Mouse (Mus musculus) CH12.LX (cell line): ENCODE data around the gene Slc15a5. TPM values are rescaled to one million over a fixed set of nuclear protein-coding genes. Genes with fewer than 3 reads are reported as not detected.

Experiments
- DNase-seq: peaks from one replicate; pipeline ENCODE4 v3.0.0-alpha.2; 2013; ENCODE audit errors: extremely low read depth
- H3K27ac ChIP-seq: 2 replicates; pipeline ENCODE4 v1.5.1; 2012; ENCODE audit warnings: low read depth, mild to moderate bottlenecking, control low read depth, moderate library complexity; ENCODE audit not compliant: insufficient read depth
- H3K27me3 ChIP-seq: replicated peaks from 2 replicates; pipeline ENCODE3; 2012; ENCODE audit warnings: inconsistent platforms
- H3K36me3 ChIP-seq, 2 experiments: replicated peaks in 1 of 2; 2 replicates each; pipeline versions ENCODE3 to v1.6.1; 2012; ENCODE audit warnings: inconsistent platforms in 1 of 2, low read length in 1 of 2, mild to moderate bottlenecking in 1 of 2, mixed read lengths in 1 of 2, moderate library complexity in 1 of 2; ENCODE audit not compliant: control insufficient read depth in 1 of 2, insufficient read depth in 1 of 2
- H3K4me1 ChIP-seq, 2 experiments: 2 replicates each; pipeline ENCODE4 v1.6.1; 2012; ENCODE audit warnings: inconsistent platforms in 1 of 2, moderate library complexity in 1 of 2; ENCODE audit not compliant: insufficient read depth in 2 of 2, control insufficient read depth in 1 of 2
- H3K4me2 ChIP-seq: 2 replicates; pipeline ENCODE4 v1.6.1; 2012; ENCODE audit warnings: low read depth, mild to moderate bottlenecking, control low read depth; ENCODE audit not compliant: poor library complexity, insufficient read depth, severe bottlenecking
- H3K4me3 ChIP-seq, 3 experiments: fragments of 150-350 bp in 1 of 3; sonication (generic) in 1 of 3; replicated peaks in 1 of 3; 2 replicates each; pipeline versions ENCODE3 to v1.5.1; 2011 to 2012; ENCODE audit warnings: low read depth in 2 of 3, low read length in 2 of 3, mild to moderate bottlenecking in 2 of 3, moderate library complexity in 2 of 3, control low read depth in 1 of 3, improper control_type of control experiment in 1 of 3, inconsistent platforms in 1 of 3, mixed read lengths in 1 of 3; ENCODE audit not compliant: poor library complexity in 1 of 3
- H3K79me2 ChIP-seq: replicated peaks from 2 replicates; pipeline ENCODE4 v1.6.1; 2012; ENCODE audit warnings: mild to moderate bottlenecking, moderate library complexity; ENCODE audit not compliant: control insufficient read depth, poor library complexity, insufficient read depth, severe bottlenecking; ENCODE audit errors: extremely low read depth
- H3K9ac ChIP-seq: 2 replicates; pipeline ENCODE4 v1.6.1; 2012; ENCODE audit warnings: low read depth, mild to moderate bottlenecking, control low read depth, moderate library complexity; ENCODE audit not compliant: insufficient read depth
- H3K9me3 ChIP-seq: replicated peaks from 2 replicates; pipeline ENCODE3; 2012; ENCODE audit warnings: low read length, inconsistent platforms, mixed read lengths
- BHLHE40 ChIP-seq: IDR thresholded peaks from 2 replicates; pipeline ENCODE4 v1.6.1; 2011; ENCODE audit warnings: mild to moderate bottlenecking, low read depth, low read length, improper control_type of control experiment
- E2F4 ChIP-seq: IDR thresholded peaks from 2 replicates; pipeline ENCODE4 v1.6.1; 2011; ENCODE audit warnings: low read depth, low read length, improper control_type of control experiment; ENCODE audit not compliant: insufficient replicate concordance
- ELF1 ChIP-seq: IDR thresholded peaks from 2 replicates; pipeline ENCODE4 v1.6.1; 2014; ENCODE audit warnings: low read depth, mild to moderate bottlenecking, inconsistent platforms, low read length, improper control_type of control experiment
- ETS1 ChIP-seq: conservative IDR thresholded peaks from 2 replicates; pipeline ENCODE4 v1.6.1; 2012; ENCODE audit warnings: low read depth, mild to moderate bottlenecking, inconsistent platforms, low read length, improper control_type of control experiment, moderate library complexity
- HCFC1 ChIP-seq: IDR thresholded peaks from 2 replicates; pipeline ENCODE4 v1.6.1; 2012; ENCODE audit warnings: low read depth, mild to moderate bottlenecking, inconsistent platforms, low read length, improper control_type of control experiment
- IRF4 ChIP-seq: IDR thresholded peaks from 2 replicates; pipeline ENCODE4 v1.6.1; 2014; ENCODE audit warnings: low read depth, mild to moderate bottlenecking, inconsistent platforms, low read length, improper control_type of control experiment
- MAFK ChIP-seq: IDR thresholded peaks from 2 replicates; pipeline ENCODE4 v1.6.1; 2011; ENCODE audit warnings: low read length, improper control_type of control experiment; ENCODE audit not compliant: insufficient replicate concordance
- MAZ ChIP-seq: IDR thresholded peaks from 2 replicates; pipeline ENCODE4 v1.6.1; 2012; ENCODE audit warnings: low read depth, mild to moderate bottlenecking, inconsistent platforms, low read length, improper control_type of control experiment, moderate library complexity
- PAX5 ChIP-seq: IDR thresholded peaks from 2 replicates; pipeline ENCODE4 v1.6.1; 2012; ENCODE audit warnings: low read length, inconsistent platforms, mixed read lengths
- POLR2A ChIP-seq: IDR thresholded peaks from 2 replicates; pipeline ENCODE4 v1.6.1; 2011; ENCODE audit warnings: low read depth, mild to moderate bottlenecking, improper control_type of control experiment, low read length
- RAD21 ChIP-seq: IDR thresholded peaks from 2 replicates; pipeline ENCODE4 v1.6.1; 2011; ENCODE audit warnings: low read depth, mild to moderate bottlenecking, low read length, improper control_type of control experiment, moderate library complexity
- RCOR1 ChIP-seq: conservative IDR thresholded peaks from 2 replicates; pipeline ENCODE4 v1.6.1; 2012; ENCODE audit warnings: low read depth, mild to moderate bottlenecking, inconsistent platforms, low read length, improper control_type of control experiment
- TBP ChIP-seq: conservative IDR thresholded peaks from 2 replicates; pipeline ENCODE4 v1.6.1; 2011; ENCODE audit warnings: low read depth, low read length, improper control_type of control experiment
- USF1 ChIP-seq: IDR thresholded peaks from 2 replicates; pipeline ENCODE4 v1.6.1; 2014; ENCODE audit warnings: low read depth, mild to moderate bottlenecking, inconsistent platforms, low read length, improper control_type of control experiment
- ZC3H11A ChIP-seq: IDR thresholded peaks from 2 replicates; pipeline ENCODE4 v1.6.1; 2012; ENCODE audit warnings: low read depth, mild to moderate bottlenecking, inconsistent platforms, low read length, improper control_type of control experiment
- ZMIZ1 ChIP-seq: IDR thresholded peaks from 2 replicates; pipeline ENCODE4 v1.6.1; 2012; ENCODE audit warnings: low read depth, mild to moderate bottlenecking, inconsistent platforms, low read length, improper control_type of control experiment
- ZNF384 ChIP-seq: IDR thresholded peaks from 2 replicates; pipeline ENCODE4 v1.6.1; 2012; ENCODE audit warnings: low read depth, low read length, improper control_type of control experiment, inconsistent platforms
- dilution Hi-C: fragments of 300-500 bp; cut with MboI; formaldehyde crosslinking; loops from 2 replicates; pipeline ENCODE4 v1.14.3; 2020; ENCODE audit warnings: low sequenced_read_pairs; ENCODE audit not compliant: extremely low pct_unique_long_range_greater_than_20kb, extremely low pct_ligation_motif_present
- in situ Hi-C: fragments of 300-500 bp; cut with MboI; formaldehyde crosslinking; loops from 3 replicates; pipeline ENCODE4 v1.14.3; 2019; ENCODE audit warnings: low sequenced_read_pairs, low pct_ligation_motif_present, low pct_unique_long_range_greater_than_20kb, mixed read lengths
- polyA plus RNA-seq: library from polyadenylated mRNA; unstranded; fragments of >175 nt; gene quantifications from 2 replicates; pipeline ENCODE4 v1.2.1, GENCODE M21; 2012; ENCODE audit warnings: low read depth; ENCODE audit not compliant: insufficient read length
- total RNA-seq, 2 experiments: library from RNA; depleted of rRNA; stranded (reverse); fragments of 300-350 nt in 1 of 2; fragments of >200 nt in 1 of 2; gene quantifications; 2 replicates each; pipeline ENCODE4 v1.2.3; 2012 to 2014

Slc15a5 gene
- total and polyA plus RNA-seq, 3 experiments: not detected

GRCm38 (mm10) chr6:137980413-137980812 is 99.3 kb downstream of the Slc15a5 start:
- Histone ChIP-seq H3K36me3 (no peaks in the 10 kb centered on the region), H3K27me3 (no peaks in the 10 kb centered on the region), H3K4me3 (no peak overlapping the region), H3K9ac (no peak overlapping the region), H3K9me3 (peaks cover 57% of the 10 kb centered on the region), H3K27ac (no peak overlapping the region), H3K4me1 (no peaks in the 10 kb centered on the region), H3K79me2 (no peaks in the 10 kb centered on the region), H3K4me2 (no peak overlapping the region)
- no peak for DNase-seq
- dilution Hi-C loops: no loop called here
- TF ChIP-seq ZC3H11A: no peak
- no peak for TF ChIP-seq HCFC1
- no peak for TF ChIP-seq USF1
- TF ChIP-seq MAZ: no peak
- TF ChIP-seq ELF1: no peak
- no peak for TF ChIP-seq ZNF384
- TF ChIP-seq MAFK: no peak
- TF ChIP-seq RAD21: no peak
- TF ChIP-seq TBP: no peak
- TF ChIP-seq RCOR1: no peak
- TF ChIP-seq ETS1: no peak
- TF ChIP-seq BHLHE40: no peak
- in situ Hi-C loops: no loop called here

- H3K4me1 ChIP-seq: no peaks in the 10 kb centered on the region
- dilution Hi-C loops: no loop called here
Observed at GRCm38 (mm10) chr6:137979802-137980201, 99.9 kb downstream of the Slc15a5 start.

GRCm38 (mm10) chr6:137976021-137976420 is 103.7 kb downstream of the Slc15a5 start:
- H3K27ac ChIP-seq: no peak overlapping the region
- H3K4me1 ChIP-seq: no peaks in the 10 kb centered on the region
- H3K36me3 ChIP-seq: no peaks in the 10 kb centered on the region
- dilution Hi-C loops (no loop called here), in situ Hi-C loops (no loop called here)
- no peak overlapping the region for H3K4me2 ChIP-seq
- no peak for TF ChIP-seq BHLHE40
- TF ChIP-seq ZMIZ1: no peak
- no peak for TF ChIP-seq PAX5
- TF ChIP-seq POLR2A: no peak
- TF ChIP-seq E2F4: no peak
- no peak for TF ChIP-seq TBP
- TF ChIP-seq ETS1: no peak
- no peak overlapping the region for H3K9ac ChIP-seq
- peaks cover 55% of the 10 kb centered on the region for H3K9me3 ChIP-seq
- no peak overlapping the region for H3K4me3 ChIP-seq
- no peaks in the 10 kb centered on the region for H3K27me3 ChIP-seq
- DNase-seq: no peak
- no peaks in the 10 kb centered on the region for H3K79me2 ChIP-seq

More at GRCm38 (mm10) chr6:137979802-137980201, 99.9 kb downstream of the Slc15a5 start:
- Histone ChIP-seq H3K79me2 (no peaks in the 10 kb centered on the region), H3K36me3 (no peaks in the 10 kb centered on the region), H3K9me3 (peaks cover 57% of the 10 kb centered on the region), H3K27me3 (no peaks in the 10 kb centered on the region), H3K27ac (no peak overlapping the region), H3K4me3 (no peak overlapping the region), H3K4me2 (no peak overlapping the region), H3K9ac (no peak overlapping the region)
- DNase-seq: no peak
- in situ Hi-C loops: no loop called here
- TF ChIP-seq TBP (no peak), IRF4 (no peak)
- TF ChIP-seq, all 38 proteins: peak for 0
